Mouse (Mus musculus) forebrain, embryonic 11.5 days (tissue): Measurements from ENCODE around the gene Htt. TPM values are rescaled to one million over a fixed set of nuclear protein-coding genes. Genes with fewer than 3 reads are reported as not detected.
"Not testable (repeated sequence)": the region's sequence is repeated elsewhere in the genome, so short reads cannot be mapped to it uniquely, and the experiment has no call there.

Experiments
- ATAC-seq: fragments of 200-750 bp; cut with Nextera tagmentation; replicated peaks from 2 replicates; pipeline ENCODE4 v1.8.0; 2017; ENCODE audit warnings: moderate TSS enrichment; ENCODE audit not compliant: low FRiP score
- DNase-seq: peaks from one replicate; pipeline ENCODE4 v3.0.0-alpha.2; 2017; ENCODE audit warnings: low spot score
- H3K27ac ChIP-seq: fragments of 300-500 bp; sonication (generic); 2 replicates; pipeline ENCODE4 v1.5.1; 2014; ENCODE audit warnings: low read depth, low read length
- H3K27me3 ChIP-seq: fragments of 300-500 bp; sonication (generic); 2 replicates; pipeline ENCODE4 v1.6.1; 2014; ENCODE audit warnings: mild to moderate bottlenecking, low read length, mixed read lengths; ENCODE audit not compliant: control insufficient read depth, insufficient read depth
- H3K36me3 ChIP-seq: fragments of 300-500 bp; sonication (generic); 2 replicates; pipeline ENCODE4 v1.6.1; 2014; ENCODE audit warnings: mild to moderate bottlenecking, low read length, moderate library complexity, mixed read lengths; ENCODE audit not compliant: control insufficient read depth, insufficient read depth
- H3K4me1 ChIP-seq: fragments of 300-500 bp; sonication (generic); replicated peaks from 2 replicates; pipeline ENCODE4 v1.6.1; 2014; ENCODE audit warnings: low read length, mixed read lengths; ENCODE audit not compliant: control insufficient read depth, insufficient read depth
- H3K4me2 ChIP-seq: fragments of 300-500 bp; sonication (generic); 2 replicates; pipeline ENCODE4 v1.6.1; 2014; ENCODE audit warnings: low read depth, mild to moderate bottlenecking, low read length, moderate library complexity, mixed read lengths; ENCODE audit not compliant: severe bottlenecking
- H3K4me3 ChIP-seq: fragments of 300-500 bp; sonication (generic); 2 replicates; pipeline ENCODE4 v1.5.1; 2014; ENCODE audit warnings: low read depth, low read length
- H3K9ac ChIP-seq: fragments of 300-500 bp; sonication (generic); 2 replicates; pipeline ENCODE4 v1.6.1; 2014; ENCODE audit warnings: low read length
- H3K9me3 ChIP-seq: fragments of 300-500 bp; sonication (generic); 2 replicates; pipeline ENCODE4 v1.6.1; 2016; ENCODE audit warnings: low read length, mixed read lengths; ENCODE audit not compliant: control insufficient read depth
- WGBS: fragments of 180-500 bp; shearing (Covaris S2); extraction: QIAGEN DNeasy Blood & Tissue Kit; methylation state at CpG from one replicate; pipeline ENCODE4 v1.1.7; 2014; 5-methylcytosine and 5-hydroxymethylcytosine counted together
- polyA plus RNA-seq: library from polyadenylated mRNA; unstranded; fragments of >200 nt; fragmentation: Nextera tagmentation; extraction: Ambion mirVana; gene quantifications from 2 replicates; pipeline ENCODE4 v1.2.1, GENCODE M21; 2014

The Htt gene
- polyA plus RNA-seq, 1 experiment from 2014 or later = 22.4 TPM

DNA sequence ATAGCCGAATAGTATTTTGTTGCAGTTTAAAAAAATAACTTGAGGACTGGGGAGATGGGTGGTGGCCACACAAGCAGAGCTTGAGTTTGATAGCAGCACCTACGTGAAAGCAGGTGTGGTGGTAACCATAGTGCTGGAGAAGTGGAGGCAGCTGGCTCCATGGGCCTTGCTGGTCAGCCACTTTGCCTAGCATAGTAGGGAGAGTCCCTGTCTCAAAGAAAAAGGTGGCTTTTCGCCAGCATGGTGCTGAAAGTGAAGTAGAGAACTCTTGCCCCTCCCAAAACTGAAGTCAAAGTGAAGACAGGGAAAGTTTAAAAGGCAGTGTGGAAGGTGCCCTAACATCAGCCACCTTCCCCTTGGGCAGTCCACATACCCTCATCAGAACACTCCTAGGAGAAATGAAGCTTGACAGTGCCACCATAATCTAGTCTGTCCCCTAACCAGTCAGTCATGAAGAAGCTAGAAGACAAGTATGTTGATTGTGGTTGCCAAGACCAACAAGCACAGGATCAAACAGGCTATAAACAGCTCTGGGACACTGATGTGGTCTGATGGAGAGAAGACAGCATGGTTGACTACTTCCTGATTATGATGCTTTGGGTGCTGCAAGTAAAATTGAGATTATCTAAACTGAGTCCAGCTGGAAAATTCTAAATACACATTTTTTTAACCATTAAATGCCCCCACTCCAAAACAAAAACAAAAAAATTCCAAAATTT is 61.0 kb downstream of the Htt start:
- WGBS = 94% methylated on average over 3 of the region's 3 CpGs
- peaks cover 3% of the 10 kb centered on the region; the same call in 1 of the 2 replicates for H3K36me3 ChIP-seq
- no peaks in the 10 kb centered on the region for H3K4me1 ChIP-seq
- ATAC-seq (no peak), DNase-seq (no peak)
- no peaks in the 10 kb centered on the region for H3K9me3 ChIP-seq
- H3K4me2 ChIP-seq = no peak overlapping the region
- H3K27ac ChIP-seq = no peak overlapping the region
- H3K4me3 ChIP-seq = no peak overlapping the region
- H3K9ac ChIP-seq = no peak overlapping the region
- H3K27me3 ChIP-seq = no peaks in the 10 kb centered on the region

DNA sequence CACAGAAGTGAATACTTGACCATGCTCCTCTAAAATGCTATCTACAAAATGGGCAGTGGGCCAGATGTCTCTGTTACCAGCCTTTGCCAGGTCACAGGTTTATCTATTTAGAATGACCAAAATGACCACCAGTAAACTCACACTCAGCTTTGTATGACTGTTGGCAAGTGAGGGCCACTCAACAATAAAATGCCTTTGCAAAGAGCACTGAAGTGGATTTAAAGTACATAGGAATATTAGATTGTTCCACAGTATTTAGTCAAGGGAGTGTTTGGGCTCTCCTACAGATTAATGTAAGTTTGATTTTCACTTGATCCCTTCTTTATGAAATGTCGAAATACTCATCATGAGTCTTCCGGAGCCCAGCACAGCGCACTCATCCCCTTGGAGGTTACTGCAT is 92.5 kb downstream of the Htt start:
- Histone ChIP-seq H3K36me3 (no peaks in the 10 kb centered on the region; the same call in 1 of the 2 replicates), H3K27me3 (no peaks in the 10 kb centered on the region), H3K4me3 (no peak overlapping the region), H3K9ac (no peak overlapping the region), H3K4me1 (no peaks in the 10 kb centered on the region), H3K27ac (no peak overlapping the region), H3K4me2 (no peak overlapping the region), H3K9me3 (no peaks in the 10 kb centered on the region)
- DNase-seq (no peak), ATAC-seq (no peak)
- WGBS = 98% methylated on average over 3 of the region's 3 CpGs

- no peaks in the 10 kb centered on the region for H3K9me3 ChIP-seq
- no peak overlapping the region for H3K9ac ChIP-seq
- H3K4me2 ChIP-seq = no peak overlapping the region
- no peak overlapping the region for H3K4me3 ChIP-seq
- no peaks in the 10 kb centered on the region; the same call in 1 of the 2 replicates for H3K36me3 ChIP-seq
- H3K27ac ChIP-seq = no peak overlapping the region
- WGBS = 92% methylated on average over 5 of the region's 5 CpGs
- ATAC-seq = no peak
- no peaks in the 10 kb centered on the region for H3K27me3 ChIP-seq
- DNase-seq = no peak
- H3K4me1 ChIP-seq = no peaks in the 10 kb centered on the region
Observed at GRCm38 (mm10) chr5:34865367-34865766, 103.8 kb downstream of the Htt start.

- H3K4me2 ChIP-seq, H3K4me1 ChIP-seq, H3K4me3 ChIP-seq, H3K9me3 ChIP-seq, H3K27ac ChIP-seq, H3K27me3 ChIP-seq, H3K9ac ChIP-seq, H3K36me3 ChIP-seq, ATAC-seq, DNase-seq: not testable (repeated sequence)
- WGBS = 98% methylated on average over 3 of the region's 3 CpGs
Observed at GRCm38 (mm10) chr5:34880307-34880706, 118.8 kb downstream of the Htt start.

DNA sequence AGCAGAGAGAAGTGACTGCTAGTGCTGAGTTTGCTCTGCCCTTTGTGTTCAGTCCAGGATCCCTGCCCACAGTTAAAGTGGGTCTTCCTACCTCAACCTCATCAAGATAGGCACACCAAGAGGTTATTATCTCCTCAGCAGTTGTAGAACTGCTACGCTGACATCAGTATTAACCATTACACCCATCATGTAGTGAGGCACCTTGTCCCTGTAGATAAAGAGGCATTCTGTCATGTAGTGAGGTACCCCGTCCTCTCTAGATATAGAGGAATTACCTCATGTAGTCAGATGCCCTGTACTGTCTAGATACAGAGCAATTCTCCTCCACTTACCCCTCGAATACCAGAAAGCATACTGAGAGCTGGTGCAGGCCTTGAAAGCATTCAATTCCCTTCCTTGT is 119.5 kb downstream of the Htt start:
- Histone ChIP-seq H3K4me3 (no peak overlapping the region), H3K27me3 (no peaks in the 10 kb centered on the region), H3K4me2 (no peak overlapping the region), H3K36me3 (peaks cover 9% of the 10 kb centered on the region), H3K9me3 (no peaks in the 10 kb centered on the region), H3K9ac (no peak overlapping the region), H3K4me1 (no peaks in the 10 kb centered on the region), H3K27ac (no peak overlapping the region)
- no peak for ATAC-seq
- DNase-seq = no peak
- 92% methylated on average over 3 of the region's 3 CpGs for WGBS

GRCm38 (mm10) chr5:34885250-34885649 is 123.7 kb downstream of the Htt start:
- Histone ChIP-seq H3K27ac (no peak overlapping the region), H3K4me1 (no peaks in the 10 kb centered on the region), H3K4me3 (no peak overlapping the region), H3K9ac (no peak overlapping the region), H3K4me2 (no peak overlapping the region), H3K9me3 (no peaks in the 10 kb centered on the region), H3K36me3 (no peaks in the 10 kb centered on the region; the same call in 1 of the 2 replicates), H3K27me3 (no peaks in the 10 kb centered on the region)
- DNase-seq = no peak
- 85% methylated on average over 3 of the region's 3 CpGs for WGBS
- no peak for ATAC-seq

GRCm38 (mm10) chr5:34889252-34889651 is 127.7 kb downstream of the Htt start:
- no peaks in the 10 kb centered on the region for H3K4me1 ChIP-seq
- H3K36me3 ChIP-seq = no peaks in the 10 kb centered on the region; the same call in 1 of the 2 replicates
- H3K4me3 ChIP-seq = no peak overlapping the region
- DNase-seq = no peak
- 92% methylated on average over 4 of the region's 4 CpGs for WGBS
- no peak overlapping the region for H3K9ac ChIP-seq
- no peaks in the 10 kb centered on the region for H3K27me3 ChIP-seq
- no peak for ATAC-seq
- no peak overlapping the region for H3K27ac ChIP-seq
- no peaks in the 10 kb centered on the region for H3K9me3 ChIP-seq
- no peak overlapping the region for H3K4me2 ChIP-seq

DNA sequence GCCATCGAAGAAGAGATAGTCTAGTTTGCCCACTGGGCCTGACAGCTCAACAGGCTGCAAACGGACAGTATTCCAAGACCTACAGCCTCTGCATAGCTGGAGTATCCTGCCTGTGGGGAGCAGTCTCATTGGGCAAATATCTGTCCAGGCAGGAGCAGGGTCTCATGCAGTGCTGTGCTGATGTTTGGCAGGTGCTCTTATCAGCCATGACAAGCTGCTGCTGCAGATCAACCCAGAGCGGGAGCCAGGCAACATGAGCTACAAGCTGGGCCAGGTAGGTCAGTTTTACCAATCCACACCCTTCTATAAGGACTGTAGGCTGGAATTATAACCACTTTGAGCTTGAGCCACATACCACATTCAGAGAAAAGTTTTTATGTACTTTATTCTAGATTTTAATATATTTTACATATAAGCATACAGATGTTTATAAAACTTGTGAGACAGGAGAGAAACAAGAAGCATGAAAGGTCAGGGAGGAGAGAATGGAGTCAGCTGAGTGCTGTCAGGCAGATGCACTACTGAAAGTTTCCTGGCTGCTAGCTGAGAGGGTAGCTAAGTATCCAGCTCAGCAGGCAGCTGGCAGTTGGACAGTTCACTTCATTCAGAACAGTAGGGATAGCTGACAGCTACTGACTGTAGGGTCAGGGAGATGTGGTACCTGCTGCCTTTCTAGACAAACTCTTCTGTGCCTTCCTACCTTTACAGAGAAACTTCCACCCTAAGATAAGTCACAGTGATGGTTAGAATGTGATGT is 135.3 kb downstream of the Htt start:
- H3K27me3 ChIP-seq = no peaks in the 10 kb centered on the region
- H3K9ac ChIP-seq = no peak overlapping the region
- WGBS = 91% methylated on average over 3 of the region's 3 CpGs
- ATAC-seq = no peak
- H3K4me1 ChIP-seq = no peaks in the 10 kb centered on the region
- no peak overlapping the region for H3K27ac ChIP-seq
- peaks cover 6% of the 10 kb centered on the region for H3K36me3 ChIP-seq
- no peak overlapping the region for H3K4me3 ChIP-seq
- DNase-seq = no peak
- no peak overlapping the region for H3K4me2 ChIP-seq
- no peaks in the 10 kb centered on the region for H3K9me3 ChIP-seq
